Mouse (Mus musculus) MEL (cell line): ENCODE results near the gene Fam172a.

Experiments used
- CHD2 ChIP-seq: IDR thresholded peaks from 2 replicates; pipeline ENCODE4 v1.6.1; 2011; ENCODE audit warnings: low read length, improper control_type of control experiment
- CTCF ChIP-seq, 3 experiments: IDR thresholded peaks in 2 of 3; conservative IDR thresholded peaks in 1 of 3; 2 replicates each; pipeline ENCODE4 v1.5.1; 2011 to 2012; ENCODE audit warnings: low read length in 3 of 3, low read depth in 2 of 3, mild to moderate bottlenecking in 2 of 3, improper control_type of control experiment in 1 of 3, inconsistent platforms in 1 of 3, mixed read lengths in 1 of 3, moderate library complexity in 1 of 3; ENCODE audit not compliant: control insufficient read depth in 1 of 3, insufficient read depth in 1 of 3, poor library complexity in 1 of 3, severe bottlenecking in 1 of 3
- EP300 ChIP-seq, 2 experiments: IDR thresholded peaks; 2 replicates each; pipeline ENCODE4 v1.6.1; 2011; ENCODE audit warnings: improper control_type of control experiment in 2 of 2, low read length in 2 of 2, low read depth in 1 of 2, mild to moderate bottlenecking in 1 of 2
- GATA1 ChIP-seq: IDR thresholded peaks from 2 replicates; pipeline ENCODE4 v1.6.1; 2011; ENCODE audit warnings: low read depth, low read length, improper control_type of control experiment
- HCFC1 ChIP-seq: IDR thresholded peaks from 2 replicates; pipeline ENCODE4 v1.6.1; 2012; ENCODE audit warnings: low read depth, mild to moderate bottlenecking, inconsistent platforms, low read length, improper control_type of control experiment, moderate library complexity
- KAT2A ChIP-seq: conservative IDR thresholded peaks from 2 replicates; pipeline ENCODE4 v1.6.1; 2012; ENCODE audit warnings: low read depth, low read length, improper control_type of control experiment, inconsistent platforms
- NRF1 ChIP-seq: IDR thresholded peaks from 2 replicates; pipeline ENCODE4 v1.6.1; 2014; ENCODE audit warnings: low read depth, mild to moderate bottlenecking, inconsistent platforms, low read length, improper control_type of control experiment, moderate library complexity; ENCODE audit not compliant: poor library complexity, insufficient read depth, severe bottlenecking
- POLR2A ChIP-seq, 2 experiments: IDR thresholded peaks; 2 replicates each; pipeline ENCODE4 v1.6.1; 2011 to 2012; ENCODE audit warnings: low read length in 2 of 2, mild to moderate bottlenecking in 2 of 2, control low read depth in 1 of 2, improper control_type of control experiment in 1 of 2, low read depth in 1 of 2, moderate library complexity in 1 of 2; ENCODE audit not compliant: control insufficient read depth in 1 of 2, insufficient read depth in 1 of 2, poor library complexity in 1 of 2
- ZMIZ1 ChIP-seq: IDR thresholded peaks from 2 replicates; pipeline ENCODE4 v1.6.1; 2012; ENCODE audit warnings: low read depth, mild to moderate bottlenecking, inconsistent platforms, low read length, improper control_type of control experiment, moderate library complexity
- ZNF384 ChIP-seq: IDR thresholded peaks from 2 replicates; pipeline ENCODE4 v1.6.1; 2012; ENCODE audit warnings: low read depth, mild to moderate bottlenecking, inconsistent platforms, low read length, improper control_type of control experiment

- TF ChIP-seq CHD2: no peak
- no peak for TF ChIP-seq NRF1
- TF ChIP-seq KAT2A: no peak
- TF ChIP-seq EP300 (IDR thresholded peaks at IDR 0.05; ENCODE audit: low read depth in 1 of 2, low read length in 2 of 2): no peak
- no peak for TF ChIP-seq ZMIZ1
- TF ChIP-seq GATA1: no peak
- no peak for TF ChIP-seq POLR2A (IDR thresholded peaks at IDR 0.05; ENCODE audit: control insufficient read depth in 1 of 2, insufficient read depth in 1 of 2, low read depth in 1 of 2, low read length in 2 of 2, poor library complexity in 1 of 2)
- no peak for TF ChIP-seq ZNF384
- TF ChIP-seq HCFC1: no peak
- TF ChIP-seq CTCF (IDR thresholded peaks at IDR 0.05 in 2 of 3, conservative IDR thresholded peaks at IDR 0.05 in 1 of 3; ENCODE audit: control insufficient read depth in 1 of 3, insufficient read depth in 1 of 3, low read depth in 2 of 3, low read length in 3 of 3, poor library complexity in 1 of 3, severe bottlenecking in 1 of 3): no peak
Observed at GRCm38 (mm10) chr13:78162149-78162548, 460.3 kb downstream of the Fam172a start.
